In genomic region chr19:16286451-16287175, GRCm38 (mm10) we compare ENCODE assay signal across 8 mouse cellular contexts.
DNase-seq lines count a peak whose midpoint lies in the region; ATAC-seq and TF ChIP-seq lines count a peak whose summit lies in the region.

No protein-coding gene starts in this region.

- no peak for TF ChIP-seq POLR2A in embryonic fibroblast, embryonic 13.5 days (IDR thresholded peaks at IDR 0.05; ENCODE audit: low read depth, low read length)

- DNase-seq in heart, adult 9 months (ENCODE audit: low spot score in 2 of 2): peak; percentile 19 to 28
- DNase-seq in heart, postnatal 4 days: no peak
- DNase-seq in kidney, postnatal 10 days: peak; percentile 53
- peak; percentile 65 for DNase-seq in lung, postnatal 36 days
- no peak for DNase-seq in gastrocnemius, adult 18-20 months (ENCODE audit: low spot score)
- no peak for DNase-seq in cerebellum, postnatal 10 days

- H3K4me1 ChIP-seq in embryonic fibroblast, embryonic 13.5 days (ENCODE audit: control insufficient read depth, insufficient read depth, low read length): peaks cover 13% of the 10 kb centered on the region; the same call in 1 of the 2 replicates

- no peak for TF ChIP-seq CTCF in embryonic fibroblast, embryonic 13.5 days (IDR thresholded peaks at IDR 0.05; ENCODE audit: borderline replicate concordance, insufficient read depth, low read length)

- no peak overlapping the region for H3K4me3 ChIP-seq in embryonic fibroblast, embryonic 13.5 days (ENCODE audit: insufficient read depth, low read length)

- no peak for ATAC-seq in CD4-positive, CD25-positive, alpha-beta regulatory T cell, adult 4 months

- peak overlapping the region; percentile 50 for H3K27ac ChIP-seq in embryonic fibroblast, embryonic 13.5 days (ENCODE audit: insufficient read depth, low read length)

Comparison
In these comparisons a context has a peak if more than half of its experiments do, and no peak if none do; other contexts are left out.
1. DNase-seq: peak in heart, adult 9 months (2 of 2), kidney, postnatal 10 days (single experiment) and lung, postnatal 36 days (single experiment); none in heart, postnatal 4 days (single experiment), gastrocnemius, adult 18-20 months (single experiment) and cerebellum, postnatal 10 days (0 of 2).